Comparison of ENCODE assay signal across 8 mouse cellular contexts in the genomic region with DNA sequence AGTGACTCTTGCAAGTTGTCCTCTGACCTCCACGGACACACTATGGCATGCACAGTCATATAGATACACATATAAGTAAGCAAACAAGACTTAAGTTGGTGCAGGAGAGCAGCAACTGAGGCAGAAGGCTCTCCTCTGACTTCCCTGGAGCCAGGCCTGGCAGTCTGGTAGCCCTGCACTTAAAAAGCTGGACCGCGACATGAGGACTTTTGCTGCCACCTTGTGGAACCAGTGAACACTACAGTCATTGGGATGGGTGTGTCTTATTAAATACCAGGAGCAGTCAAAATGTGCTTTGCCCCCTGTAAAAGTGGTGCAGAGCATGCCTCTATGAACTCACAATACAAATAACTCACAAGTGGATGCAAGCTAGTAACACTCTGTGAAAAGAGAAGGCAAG. TPM values are rescaled to one million over a fixed set of nuclear protein-coding genes. Genes with fewer than 3 reads are reported as not detected.
DNase-seq lines count a peak whose midpoint lies in the region; ATAC-seq lines count a peak whose summit lies in the region.
"Had no signal": no experiment of that assay in that cellular context is flagged by ENCODE, and none has a peak within 500 bp of the region (broad histone marks: within the 10 kb centered on the region; RNA-seq: fewer than 3 reads in every experiment).

No protein-coding gene starts in this region.

- no peak overlapping the region for H3K27ac ChIP-seq in intestine, embryonic 14.5 days (ENCODE audit: low read depth)
- peak overlapping the region; percentile 30 for H3K27ac ChIP-seq in midbrain, embryonic 12.5 days (replicated peaks)
- H3K27ac ChIP-seq: stomach, embryonic 15.5 days had no signal

- no peak overlapping the region for H3K4me3 ChIP-seq in intestine, embryonic 14.5 days (ENCODE audit: low read depth, low read length)
- no peak overlapping the region for H3K4me3 ChIP-seq in midbrain, embryonic 12.5 days
- H3K4me3 ChIP-seq: stomach, embryonic 15.5 days had no signal

- H3K27me3 ChIP-seq in intestine, embryonic 14.5 days (replicated peaks; ENCODE audit: control insufficient read depth, insufficient read depth, low read length) = no peaks in the 10 kb centered on the region
- H3K27me3 ChIP-seq in midbrain, embryonic 12.5 days = peaks cover 4% of the 10 kb centered on the region; the same call in 1 of the 2 replicates
- H3K27me3 ChIP-seq: stomach, embryonic 15.5 days had no signal

- WGBS in intestine, embryonic 14.5 days = 4% methylated on average over 3 of the region's 3 CpGs
- 6% methylated on average over 3 of the region's 3 CpGs for WGBS in midbrain, embryonic 12.5 days

- intact Hi-C loops in left cerebral cortex, postnatal 25 days (cut with DNase I) = loop anchor here (1.0 kb wide), 1 partner anchor 55 kb away; no protein-coding TSS in a partner anchor

- no peaks in the 10 kb centered on the region for H3K36me3 ChIP-seq in intestine, embryonic 14.5 days (ENCODE audit: control insufficient read depth, insufficient read depth, low read length)
- peaks cover 26% of the 10 kb centered on the region for H3K36me3 ChIP-seq in midbrain, embryonic 12.5 days
- H3K36me3 ChIP-seq: stomach, embryonic 15.5 days had no signal

- DNase-seq in adrenal gland, adult 18-20 months (ENCODE audit: low spot score in 2 of 2) = peak; percentile 78 to 80
- peak; percentile 91 to 92 for DNase-seq in cerebellum, postnatal 14 days
- DNase-seq in frontal cortex, postnatal 36 days (ENCODE audit: low spot score in 2 of 2) = peak; percentile 80 to 91
- peak; percentile 95 for DNase-seq in intestine, embryonic 14.5 days (ENCODE audit: low spot score)
- DNase-seq in left cerebral cortex, postnatal 25 days (ENCODE audit: low spot score in 2 of 2) = peak; percentile 85 to 90
- peak; percentile 78 for DNase-seq in right cerebral cortex, postnatal 4 days

- no peaks in the 10 kb centered on the region for H3K9me3 ChIP-seq in intestine, embryonic 14.5 days (ENCODE audit: control insufficient read depth, low read length)
- no peaks in the 10 kb centered on the region for H3K9me3 ChIP-seq in midbrain, embryonic 12.5 days
- H3K9me3 ChIP-seq: stomach, embryonic 15.5 days had no signal

- peaks cover 15% of the 10 kb centered on the region for H3K4me1 ChIP-seq in intestine, embryonic 14.5 days (replicated peaks; ENCODE audit: control insufficient read depth, insufficient read depth, low read length)
- peaks cover 22% of the 10 kb centered on the region for H3K4me1 ChIP-seq in midbrain, embryonic 12.5 days

- 0 out of 2 replicates have a peak, but pooled peaks have one; percentile 30 for ATAC-seq in intestine, embryonic 14.5 days (replicated peaks; ENCODE audit: low FRiP score, low TSS enrichment, low read depth)
- ATAC-seq in midbrain, embryonic 12.5 days (ENCODE audit: low FRiP score, low read depth) = peak; percentile 62

- no peak overlapping the region for H3K9ac ChIP-seq in intestine, embryonic 14.5 days (ENCODE audit: low read length)
- no peak overlapping the region for H3K9ac ChIP-seq in midbrain, embryonic 12.5 days (replicated peaks)
- H3K9ac ChIP-seq: stomach, embryonic 15.5 days had no signal

- H3K4me2 ChIP-seq in intestine, embryonic 14.5 days (ENCODE audit: low read length) = no peak overlapping the region
- H3K4me2 ChIP-seq in midbrain, embryonic 12.5 days (replicated peaks) = no peak overlapping the region
- H3K4me2 ChIP-seq: stomach, embryonic 15.5 days had no signal

RNA-seq across cellular contexts. Expression of gene Parp16, which starts 6.6 kb away (rescaled TPM):
- 10 to 100 TPM; 12.0 to 15.3 TPM for total RNA-seq in adrenal gland, adult 18-20 months (2021)
- 8.1 and 9.1 TPM in 2 replicates for polyA plus RNA-seq in intestine, embryonic 14.5 days (2014; fragmentation: Nextera tagmentation; extraction: Ambion mirVana)
- 1 to 10 TPM; 3.3 to 3.6 TPM for total RNA-seq in left cerebral cortex, postnatal 25 days (2021)
- 5.6 and 6.5 TPM in 2 replicates for polyA plus RNA-seq in midbrain, embryonic 12.5 days (2016; fragmentation: Nextera tagmentation; extraction: Ambion mirVana)

RNA-seq across cellular contexts. Expression of gene Igdcc3, which starts 47.6 kb away (rescaled TPM):
- 1 to 10 TPM; 1.4 to 1.8 TPM for total RNA-seq in adrenal gland, adult 18-20 months (2021)
- polyA plus RNA-seq in intestine, embryonic 14.5 days (2014; fragmentation: Nextera tagmentation; extraction: Ambion mirVana) = 2.7 and 2.9 TPM in 2 replicates
- total RNA-seq in left cerebral cortex, postnatal 25 days (2021) = 1 to 10 TPM; 1.5 to 2.2 TPM
- polyA plus RNA-seq in midbrain, embryonic 12.5 days (2016; fragmentation: Nextera tagmentation; extraction: Ambion mirVana) = 62.1 and 74.7 TPM in 2 replicates
